Comparison of ENCODE assay signal across 16 mouse cellular contexts in genomic region chr8:122561199-122561598, GRCm38 (mm10). TPM values are rescaled to one million over a fixed set of nuclear protein-coding genes. Genes with fewer than 3 reads are reported as not detected.
DNase-seq lines count a peak whose midpoint lies in the region; ATAC-seq and TF ChIP-seq lines count a peak whose summit lies in the region.
"Had no signal": no experiment of that assay in that cellular context is flagged by ENCODE, and none has a peak within 500 bp of the region (broad histone marks: within the 10 kb centered on the region; RNA-seq: fewer than 3 reads in every experiment).

No protein-coding gene starts in this region.

- no peak for TF ChIP-seq POLR2A in thymus, adult 2 months (IDR thresholded peaks at IDR 0.05; ENCODE audit: control insufficient read depth, extremely low read depth, insufficient read depth, low read length, poor library complexity)
- no peak for TF ChIP-seq POLR2A in bone marrow macrophage, adult 2 months (IDR thresholded peaks at IDR 0.05; ENCODE audit: borderline replicate concordance, low read depth, low read length)

- no peaks in the 10 kb centered on the region for H3K27me3 ChIP-seq in thymus, adult 2 months (ENCODE audit: control insufficient read depth, insufficient read depth, low read length)
- H3K27me3 ChIP-seq in kidney, embryonic 14.5 days (ENCODE audit: control insufficient read depth, insufficient read depth, low read length), result no peaks in the 10 kb centered on the region
- H3K27me3 ChIP-seq: hindbrain, embryonic 12.5 days; limb, embryonic 15.5 days had no signal

- no peak overlapping the region for H3K4me2 ChIP-seq in kidney, embryonic 14.5 days (replicated peaks; ENCODE audit: low read depth, low read length)
- H3K4me2 ChIP-seq: hindbrain, embryonic 12.5 days; limb, embryonic 15.5 days had no signal

- H3K4me3 ChIP-seq in thymus, adult 2 months (ENCODE audit: control insufficient read depth, insufficient read depth, low read length), result no peak overlapping the region
- H3K4me3 ChIP-seq in bone marrow macrophage, adult 2 months (ENCODE audit: insufficient read depth, low read length), result no peak overlapping the region
- H3K4me3 ChIP-seq in kidney, embryonic 14.5 days (ENCODE audit: low read length), result no peak overlapping the region
- H3K4me3 ChIP-seq: embryonic facial prominence, embryonic 10.5 days; hindbrain, embryonic 12.5 days; limb, embryonic 15.5 days had no signal

- peak; percentile 26 for ATAC-seq in megakaryocyte progenitor cell, adult 5-6 weeks (replicated peaks; ENCODE audit: poor library complexity)
- no peak for ATAC-seq in kidney, embryonic 14.5 days (ENCODE audit: low FRiP score, low TSS enrichment)
- ATAC-seq in frontal cortex, adult (ENCODE audit: low TSS enrichment), result no peak; the same call in 1 of the 2 replicates

- no peaks in the 10 kb centered on the region for H3K9me3 ChIP-seq in kidney, embryonic 14.5 days (ENCODE audit: control insufficient read depth, low read length)
- H3K9me3 ChIP-seq: embryonic facial prominence, embryonic 10.5 days; hindbrain, embryonic 12.5 days; limb, embryonic 15.5 days had no signal

- no peaks in the 10 kb centered on the region for H3K36me3 ChIP-seq in thymus, adult 2 months (ENCODE audit: control insufficient read depth, insufficient read depth, low read length)
- H3K36me3 ChIP-seq in kidney, embryonic 14.5 days (ENCODE audit: control insufficient read depth, insufficient read depth, low read length), result no peaks in the 10 kb centered on the region
- H3K36me3 ChIP-seq: hindbrain, embryonic 12.5 days; limb, embryonic 15.5 days had no signal

- WGBS in thymus, adult 2 months, result 16% methylated on average over 5 of the region's 5 CpGs
- 85% methylated on average over 5 of the region's 5 CpGs for WGBS in kidney, embryonic 14.5 days

- peaks cover 36% of the 10 kb centered on the region for H3K4me1 ChIP-seq in thymus, adult 2 months (replicated peaks; ENCODE audit: control insufficient read depth, insufficient read depth, low read length)
- H3K4me1 ChIP-seq in bone marrow macrophage, adult 2 months (ENCODE audit: control insufficient read depth, insufficient read depth, low read length), result peaks cover 51% of the 10 kb centered on the region
- 0 out of 2 replicates have a peak, but pooled peaks cover 7% of the 10 kb centered on the region for H3K4me1 ChIP-seq in kidney, embryonic 14.5 days (ENCODE audit: control insufficient read depth, insufficient read depth, low read length)

- H3K9ac ChIP-seq in kidney, embryonic 14.5 days (ENCODE audit: low read depth, low read length), result no peak overlapping the region
- H3K9ac ChIP-seq: hindbrain, embryonic 12.5 days; limb, embryonic 15.5 days had no signal

- no peak for TF ChIP-seq CTCF in thymus, adult 2 months (IDR thresholded peaks at IDR 0.05; ENCODE audit: borderline replicate concordance, control insufficient read depth, extremely low read depth, insufficient read depth, low read length, poor library complexity)
- no peak for TF ChIP-seq CTCF in bone marrow macrophage, adult 2 months (IDR thresholded peaks at IDR 0.05; ENCODE audit: low read depth, low read length)

- H3K27ac ChIP-seq in thymus, adult 2 months (ENCODE audit: control insufficient read depth, insufficient read depth, low read length), result peak overlapping the region; percentile 85
- peak overlapping the region; percentile 83 for H3K27ac ChIP-seq in bone marrow macrophage, adult 2 months (ENCODE audit: insufficient read depth, low read depth, low read length)
- no peak overlapping the region for H3K27ac ChIP-seq in kidney, embryonic 14.5 days (ENCODE audit: low read depth, low read length)
- H3K27ac ChIP-seq: embryonic facial prominence, embryonic 10.5 days; hindbrain, embryonic 12.5 days; limb, embryonic 15.5 days had no signal

- peak; percentile 47 for DNase-seq in thymus, adult 2 months
- no peak for DNase-seq in thymus, postnatal 4 days
- no peak for DNase-seq in retina, postnatal 1 day
- DNase-seq: adrenal gland, postnatal 25 days; cerebellum, adult 18-20 months; kidney, adult 18-20 months; kidney, postnatal 36 days; lung, postnatal 14 days; midbrain, embryonic 14.5 days had no signal

RNA-seq across cellular contexts. Expression of gene Cdt1, which starts 6.6 kb away (rescaled TPM):
- polyA plus RNA-seq in thymus, adult 2 months (2012; rRNA removed), result 136 and 210 TPM in 2 replicates
- polyA plus RNA-seq in bone marrow macrophage, adult 2 months (2012; ENCODE audit: insufficient read depth, insufficient read length, missing spikeins), result 18.5 and 22.9 TPM in 2 replicates
- 52.4 and 62.0 TPM in 2 replicates for total RNA-seq in megakaryocyte progenitor cell, adult 5-6 weeks (2015)
- 40.8 and 49.6 TPM in 2 replicates for total RNA-seq in megakaryocyte progenitor cell, adult 5-6 weeks (2017)
- polyA plus RNA-seq in kidney, embryonic 14.5 days (2014; fragmentation: Nextera tagmentation; extraction: Ambion mirVana), result 42.7 and 48.5 TPM in 2 replicates

RNA-seq across cellular contexts. Expression of gene Piezo1, which starts 10.1 kb away (rescaled TPM):
- 93.6 and 106 TPM in 2 replicates for polyA plus RNA-seq in thymus, adult 2 months (2012; rRNA removed)
- 32.1 and 36.2 TPM in 2 replicates for polyA plus RNA-seq in bone marrow macrophage, adult 2 months (2012; ENCODE audit: insufficient read depth, insufficient read length, missing spikeins)
- total RNA-seq in megakaryocyte progenitor cell, adult 5-6 weeks (2015), result 25.8 and 38.5 TPM in 2 replicates
- 15.5 and 22.3 TPM in 2 replicates for total RNA-seq in megakaryocyte progenitor cell, adult 5-6 weeks (2017)
- 16.5 and 17.9 TPM in 2 replicates for polyA plus RNA-seq in kidney, embryonic 14.5 days (2014; fragmentation: Nextera tagmentation; extraction: Ambion mirVana)

RNA-seq across cellular contexts. Expression of gene Aprt, which starts 15.5 kb away (rescaled TPM):
- polyA plus RNA-seq in thymus, adult 2 months (2012; rRNA removed), result 119 and 136 TPM in 2 replicates
- 187 and 203 TPM in 2 replicates for polyA plus RNA-seq in bone marrow macrophage, adult 2 months (2012; ENCODE audit: insufficient read depth, insufficient read length, missing spikeins)
- 258 and 268 TPM in 2 replicates for total RNA-seq in megakaryocyte progenitor cell, adult 5-6 weeks (2015)
- total RNA-seq in megakaryocyte progenitor cell, adult 5-6 weeks (2017), result 117 and 152 TPM in 2 replicates
- polyA plus RNA-seq in kidney, embryonic 14.5 days (2014; fragmentation: Nextera tagmentation; extraction: Ambion mirVana), result 370 and 400 TPM in 2 replicates

RNA-seq across cellular contexts. Expression of gene Galns, which starts 50.1 kb away (rescaled TPM):
- polyA plus RNA-seq in thymus, adult 2 months (2012; rRNA removed), result 15.6 and 19.2 TPM in 2 replicates
- 32.8 and 36.7 TPM in 2 replicates for polyA plus RNA-seq in bone marrow macrophage, adult 2 months (2012; ENCODE audit: insufficient read depth, insufficient read length, missing spikeins)
- 30.3 and 31.8 TPM in 2 replicates for total RNA-seq in megakaryocyte progenitor cell, adult 5-6 weeks (2015)
- 32.2 and 33.1 TPM in 2 replicates for total RNA-seq in megakaryocyte progenitor cell, adult 5-6 weeks (2017)
- 10.6 and 14.7 TPM in 2 replicates for polyA plus RNA-seq in kidney, embryonic 14.5 days (2014; fragmentation: Nextera tagmentation; extraction: Ambion mirVana)

RNA-seq across cellular contexts. Expression of gene Trappc2l, which starts 50.2 kb away (rescaled TPM):
- 104 and 133 TPM in 2 replicates for polyA plus RNA-seq in thymus, adult 2 months (2012; rRNA removed)
- 55.0 and 59.6 TPM in 2 replicates for polyA plus RNA-seq in bone marrow macrophage, adult 2 months (2012; ENCODE audit: insufficient read depth, insufficient read length, missing spikeins)
- total RNA-seq in megakaryocyte progenitor cell, adult 5-6 weeks (2015), result 41.5 and 52.4 TPM in 2 replicates
- 18.0 and 27.9 TPM in 2 replicates for total RNA-seq in megakaryocyte progenitor cell, adult 5-6 weeks (2017)
- polyA plus RNA-seq in kidney, embryonic 14.5 days (2014; fragmentation: Nextera tagmentation; extraction: Ambion mirVana), result 59.8 and 74.9 TPM in 2 replicates
